Mouse (Mus musculus) liver, postnatal 0 days (tissue): ENCODE measurements around the gene Mettl25. TPM values are rescaled to one million over a fixed set of nuclear protein-coding genes. Genes with fewer than 3 reads are reported as not detected.

Source experiments
- ATAC-seq: fragments of 200-750 bp; cut with Nextera tagmentation; 2 replicates; pipeline ENCODE4 v1.8.0; 2017; ENCODE audit warnings: mild to moderate bottlenecking, moderate library complexity
- DNase-seq: peaks from one replicate; pipeline ENCODE4 v3.0.0-alpha.2; 2016
- H3K27ac ChIP-seq: fragments of 300-500 bp; sonication (generic); 2 replicates; pipeline ENCODE4 v1.5.1; 2014; ENCODE audit warnings: antibody characterized with exemption, moderate library complexity, mild to moderate bottlenecking, low read depth
- H3K27me3 ChIP-seq: fragments of 300-500 bp; sonication (generic); 2 replicates; pipeline ENCODE4 v1.6.1; 2014; ENCODE audit warnings: low read length, control low read depth, mixed read lengths; ENCODE audit not compliant: insufficient read depth
- H3K36me3 ChIP-seq: fragments of 300-500 bp; sonication (generic); replicated peaks from 2 replicates; pipeline ENCODE4 v1.6.1; 2014; ENCODE audit warnings: mild to moderate bottlenecking, control low read depth, low read length, moderate library complexity, mixed read lengths; ENCODE audit not compliant: insufficient read depth
- H3K4me1 ChIP-seq: fragments of 300-500 bp; sonication (generic); 2 replicates; pipeline ENCODE4 v1.6.1; 2014; ENCODE audit warnings: antibody characterized with exemption, mild to moderate bottlenecking, control low read depth; ENCODE audit not compliant: insufficient read depth
- H3K4me2 ChIP-seq: fragments of 300-500 bp; sonication (generic); 2 replicates; pipeline ENCODE4 v1.6.1; 2014; ENCODE audit warnings: low read depth, mild to moderate bottlenecking, low read length, moderate library complexity, mixed read lengths
- H3K4me3 ChIP-seq: fragments of 300-500 bp; sonication (generic); 2 replicates; pipeline ENCODE4 v1.5.1; 2014; ENCODE audit warnings: low read depth, low read length
- H3K9ac ChIP-seq: fragments of 300-500 bp; sonication (generic); replicated peaks from 2 replicates; pipeline ENCODE4 v1.6.1; 2014; ENCODE audit warnings: mild to moderate bottlenecking, moderate library complexity
- H3K9me3 ChIP-seq: fragments of 300-500 bp; sonication (generic); 2 replicates; pipeline ENCODE4 v1.6.1; 2016; ENCODE audit warnings: mild to moderate bottlenecking, control low read depth, low read length, mixed read lengths
- CTCF ChIP-seq: sonication (generic); IDR thresholded peaks from 2 replicates; pipeline ENCODE4 v1.5.1; 2016; ENCODE audit warnings: antibody characterized with exemption, low read depth
- EP300 ChIP-seq: IDR thresholded peaks from 2 replicates; pipeline ENCODE4 v1.6.1; 2016; ENCODE audit warnings: antibody characterized with exemption, low read depth, mild to moderate bottlenecking
- WGBS: fragments of 180-500 bp; shearing (Covaris S2); extraction: QIAGEN DNeasy Blood & Tissue Kit; methylation state at CpG from one replicate; pipeline ENCODE4 v1.1.7; 2014; ENCODE audit not compliant: insufficient replicate concordance; 5-methylcytosine and 5-hydroxymethylcytosine counted together
- polyA plus RNA-seq: library from polyadenylated mRNA; unstranded; fragments of >200 nt; fragmentation: Nextera tagmentation; extraction: Ambion mirVana; gene quantifications from 2 replicates; pipeline ENCODE4 v1.2.1, GENCODE M21; 2015

Gene Mettl25
- polyA plus RNA-seq, 1 experiment from 2014 or later: 3.9 TPM

DNA sequence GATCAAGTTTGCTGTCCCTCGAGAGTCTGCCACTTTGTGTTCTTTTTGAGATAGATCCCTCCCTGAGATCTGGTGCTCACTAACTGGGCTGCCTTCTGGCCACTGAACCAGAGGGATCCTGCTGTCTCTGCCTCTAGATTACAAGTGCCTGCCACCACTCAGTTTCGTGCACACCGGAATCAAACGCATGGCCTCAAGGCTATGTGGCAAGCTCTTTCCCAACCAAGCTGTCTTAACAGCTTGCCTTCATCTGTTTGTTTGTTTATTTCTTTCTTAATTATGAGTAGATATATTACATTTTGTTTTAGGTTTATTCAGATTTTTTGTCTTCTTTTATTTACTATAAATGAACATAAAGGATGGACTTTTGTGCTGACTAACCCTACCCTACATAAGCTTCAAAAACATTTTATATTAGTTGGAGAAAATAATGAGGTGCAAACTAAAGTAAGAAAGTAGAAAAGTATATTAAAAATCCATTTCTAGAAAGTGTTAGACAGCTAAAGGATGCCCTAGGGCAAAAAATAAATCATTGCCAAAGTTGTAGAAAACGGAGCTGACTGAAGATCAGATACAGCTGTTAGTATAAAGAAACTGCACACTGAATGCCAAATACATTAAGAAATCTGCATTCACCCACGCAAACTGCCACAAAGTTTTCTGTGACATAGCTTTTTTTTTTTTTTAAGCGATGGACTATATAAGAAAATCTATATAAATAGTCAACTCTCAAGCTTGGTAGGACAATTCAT lies 34.7 kb downstream of the Mettl25 start:
- no peak for ATAC-seq
- no peak overlapping the region for H3K27ac ChIP-seq
- no peak for DNase-seq
- no peaks in the 10 kb centered on the region for H3K27me3 ChIP-seq
- H3K36me3 ChIP-seq: no peaks in the 10 kb centered on the region
- no peaks in the 10 kb centered on the region for H3K4me1 ChIP-seq
- no peak for TF ChIP-seq EP300
- TF ChIP-seq CTCF: no peak
- H3K9ac ChIP-seq: no peak overlapping the region
- H3K9me3 ChIP-seq: no peaks in the 10 kb centered on the region
- WGBS: 76% methylated on average over 7 of the region's 7 CpGs
- H3K4me3 ChIP-seq: no peak overlapping the region
- H3K4me2 ChIP-seq: no peak overlapping the region

DNA sequence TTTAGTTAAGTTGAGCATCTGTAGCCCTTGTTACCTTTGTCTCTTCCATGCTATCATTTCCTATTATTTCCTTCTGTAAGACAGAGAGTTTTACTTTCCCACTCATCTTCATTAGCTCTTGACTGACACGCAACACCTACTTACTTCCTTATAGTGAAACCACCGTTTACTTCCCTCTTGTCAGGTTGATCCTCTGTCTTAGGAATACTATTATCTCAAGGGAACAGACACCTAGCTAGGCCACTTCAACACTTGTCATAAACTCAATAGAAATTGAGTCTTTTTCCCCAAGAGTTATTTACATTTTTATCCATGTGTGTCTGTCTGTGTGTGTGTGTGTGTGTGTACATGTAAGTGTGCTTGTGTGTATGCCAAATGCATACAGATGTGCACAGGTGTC lies 37.7 kb downstream of the Mettl25 start:
- no peak for TF ChIP-seq EP300
- TF ChIP-seq CTCF: no peak
- ATAC-seq (no peak), DNase-seq (no peak)
- Histone ChIP-seq H3K27me3 (no peaks in the 10 kb centered on the region), H3K4me3 (no peak overlapping the region), H3K9me3 (no peaks in the 10 kb centered on the region), H3K36me3 (no peaks in the 10 kb centered on the region), H3K4me2 (no peak overlapping the region), H3K27ac (no peak overlapping the region), H3K9ac (no peak overlapping the region), H3K4me1 (no peaks in the 10 kb centered on the region)
- 47% methylated on average over 2 of the region's 2 CpGs for WGBS

DNA sequence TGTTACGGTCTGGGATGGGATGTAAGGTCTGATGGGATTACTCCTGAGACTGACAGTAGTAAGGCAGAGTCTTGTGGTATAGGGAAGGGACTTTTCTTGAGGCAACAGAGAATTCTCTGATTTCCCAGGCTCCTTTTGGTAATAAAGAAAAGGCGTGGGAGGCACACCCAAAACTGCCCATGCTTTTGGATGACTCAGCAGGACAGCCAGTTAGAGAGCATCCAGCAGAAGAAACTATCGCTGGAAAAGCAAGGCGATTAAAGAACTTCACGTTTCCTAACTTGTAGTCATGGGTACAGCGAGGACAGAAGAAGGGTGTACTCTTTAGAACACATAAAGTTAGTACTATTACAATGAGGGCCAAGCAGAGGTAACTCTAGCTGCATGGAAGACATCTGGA lies 39.0 kb downstream of the Mettl25 start:
- H3K4me3 ChIP-seq: no peak overlapping the region
- WGBS: 80% methylated on average over 6 of the region's 6 CpGs
- H3K4me2 ChIP-seq: no peak overlapping the region
- no peaks in the 10 kb centered on the region for H3K36me3 ChIP-seq
- no peaks in the 10 kb centered on the region for H3K4me1 ChIP-seq
- TF ChIP-seq EP300 (no peak), CTCF (no peak)
- H3K27me3 ChIP-seq: no peaks in the 10 kb centered on the region
- no peak overlapping the region for H3K9ac ChIP-seq
- ATAC-seq: no peak
- H3K27ac ChIP-seq: no peak overlapping the region
- DNase-seq: no peak
- H3K9me3 ChIP-seq: no peaks in the 10 kb centered on the region

DNA sequence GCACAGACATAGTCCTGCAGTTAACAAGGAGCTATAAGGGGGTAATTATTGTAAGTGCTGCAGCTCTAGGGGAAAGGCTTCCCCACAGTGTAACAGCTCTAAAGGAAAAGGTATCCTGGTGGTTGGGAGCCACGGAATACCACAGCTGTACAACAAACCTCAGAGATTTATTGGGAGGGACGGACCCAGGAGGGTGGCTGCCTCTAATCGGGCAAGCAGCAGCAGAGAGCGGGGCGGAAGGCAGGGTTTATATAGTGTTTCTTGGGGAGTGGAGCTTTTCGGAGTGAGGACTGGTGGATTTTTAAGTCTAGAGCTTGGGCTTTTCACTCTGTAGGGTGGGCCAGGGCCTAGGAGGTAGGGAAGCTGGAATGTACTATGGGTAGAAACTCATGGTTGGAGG lies 40.0 kb downstream of the Mettl25 start:
- no peak for TF ChIP-seq CTCF
- TF ChIP-seq EP300: no peak
- DNase-seq: no peak
- no peak overlapping the region for H3K27ac ChIP-seq
- no peaks in the 10 kb centered on the region for H3K9me3 ChIP-seq
- no peak overlapping the region for H3K4me2 ChIP-seq
- no peak overlapping the region for H3K9ac ChIP-seq
- no peak overlapping the region for H3K4me3 ChIP-seq
- 86% methylated on average over 6 of the region's 6 CpGs for WGBS
- no peak for ATAC-seq
- H3K36me3 ChIP-seq: no peaks in the 10 kb centered on the region
- no peaks in the 10 kb centered on the region for H3K27me3 ChIP-seq
- H3K4me1 ChIP-seq: no peaks in the 10 kb centered on the region

DNA sequence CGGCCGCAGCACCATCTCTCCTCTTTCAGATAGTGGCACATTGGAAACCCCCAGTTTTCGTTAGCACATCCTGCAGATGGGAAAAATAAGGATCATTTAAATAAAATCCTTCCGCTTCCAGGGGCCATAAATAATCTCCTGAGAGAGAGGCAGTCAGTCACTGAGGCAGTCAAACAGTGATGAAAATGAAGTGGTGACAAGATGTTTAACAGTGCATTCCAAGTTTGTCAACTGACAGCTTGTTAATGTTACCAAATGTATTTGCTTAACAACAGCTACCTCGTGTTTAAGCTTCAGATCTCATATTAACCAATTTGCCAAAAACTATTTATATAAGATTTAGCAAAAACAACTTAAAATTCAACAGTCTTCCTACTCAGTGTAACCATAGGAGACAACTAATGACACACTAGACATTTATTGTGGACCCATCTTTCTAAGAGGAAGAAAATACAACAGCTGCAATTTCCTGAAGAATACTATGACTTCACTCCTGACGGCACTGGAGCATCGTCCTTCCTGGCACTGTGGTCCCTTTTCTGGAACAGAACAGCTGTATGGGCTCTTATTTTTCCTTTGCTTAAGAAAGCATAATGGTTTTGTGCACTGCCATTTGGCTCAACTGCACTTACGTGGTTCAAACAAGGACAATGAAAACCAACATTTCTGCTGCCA lies 43.8 kb downstream of the Mettl25 start:
- 81% methylated on average over 8 of the region's 8 CpGs for WGBS

DNA sequence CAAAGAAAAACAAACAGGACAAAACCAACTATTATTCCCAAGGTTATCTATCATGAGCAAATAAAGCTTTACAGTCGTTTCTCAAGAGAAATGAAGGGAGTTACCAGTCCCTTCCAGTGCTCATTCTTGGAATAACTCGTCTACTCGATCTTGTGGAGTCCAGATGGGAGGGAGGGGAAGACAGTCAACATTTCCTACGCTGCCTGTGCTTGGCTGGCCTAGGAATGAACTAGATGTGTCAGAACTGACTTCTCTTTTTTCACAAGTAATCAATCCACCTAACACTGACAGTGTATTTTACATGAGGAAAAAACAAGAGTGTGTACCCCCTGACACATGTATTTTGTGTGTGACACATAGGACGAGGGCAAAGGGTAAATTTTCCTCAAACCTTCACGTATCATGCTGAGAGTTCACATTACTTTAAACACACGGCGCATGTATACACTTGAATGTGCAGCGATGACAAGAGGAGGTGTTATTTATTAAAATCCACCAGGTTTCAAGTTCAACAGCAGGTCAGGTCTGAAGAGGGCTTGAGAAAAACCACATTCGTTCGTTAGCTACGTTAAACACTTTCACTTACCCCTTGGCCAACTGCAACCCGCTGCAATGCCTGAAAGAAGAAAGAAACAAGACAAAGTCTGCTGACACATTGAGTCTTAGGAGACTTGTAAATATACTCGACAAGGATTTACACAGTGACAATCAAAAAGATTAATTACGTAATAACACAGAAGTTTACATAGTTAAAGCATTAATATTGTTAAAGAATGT lies 47.2 kb downstream of the Mettl25 start:
- Histone ChIP-seq H3K4me3 (no peak overlapping the region), H3K4me1 (no peaks in the 10 kb centered on the region), H3K27me3 (no peaks in the 10 kb centered on the region), H3K4me2 (no peak overlapping the region), H3K36me3 (0 out of 2 replicates have a peak, but pooled peaks cover 2% of the 10 kb centered on the region), H3K9me3 (no peaks in the 10 kb centered on the region), H3K9ac (no peak overlapping the region), H3K27ac (no peak overlapping the region)
- ATAC-seq (no peak), DNase-seq (no peak)
- no peak for TF ChIP-seq EP300
- no peak for TF ChIP-seq CTCF
- WGBS: 75% methylated on average over 15 of the region's 15 CpGs

More for the DNA sequence above, 43.8 kb downstream of the Mettl25 start:
- H3K4me2 ChIP-seq: no peak overlapping the region
- DNase-seq (no peak), ATAC-seq (no peak)
- TF ChIP-seq CTCF: no peak
- no peak for TF ChIP-seq EP300
- no peaks in the 10 kb centered on the region for H3K9me3 ChIP-seq
- H3K27ac ChIP-seq: no peak overlapping the region
- H3K4me3 ChIP-seq: no peak overlapping the region
- no peak overlapping the region for H3K9ac ChIP-seq
- no peaks in the 10 kb centered on the region for H3K4me1 ChIP-seq
- H3K36me3 ChIP-seq: 0 out of 2 replicates have a peak, but pooled peaks cover 2% of the 10 kb centered on the region
- H3K27me3 ChIP-seq: no peaks in the 10 kb centered on the region
